ENCODE assay signal across 7 mouse cellular contexts in the genomic region with DNA sequence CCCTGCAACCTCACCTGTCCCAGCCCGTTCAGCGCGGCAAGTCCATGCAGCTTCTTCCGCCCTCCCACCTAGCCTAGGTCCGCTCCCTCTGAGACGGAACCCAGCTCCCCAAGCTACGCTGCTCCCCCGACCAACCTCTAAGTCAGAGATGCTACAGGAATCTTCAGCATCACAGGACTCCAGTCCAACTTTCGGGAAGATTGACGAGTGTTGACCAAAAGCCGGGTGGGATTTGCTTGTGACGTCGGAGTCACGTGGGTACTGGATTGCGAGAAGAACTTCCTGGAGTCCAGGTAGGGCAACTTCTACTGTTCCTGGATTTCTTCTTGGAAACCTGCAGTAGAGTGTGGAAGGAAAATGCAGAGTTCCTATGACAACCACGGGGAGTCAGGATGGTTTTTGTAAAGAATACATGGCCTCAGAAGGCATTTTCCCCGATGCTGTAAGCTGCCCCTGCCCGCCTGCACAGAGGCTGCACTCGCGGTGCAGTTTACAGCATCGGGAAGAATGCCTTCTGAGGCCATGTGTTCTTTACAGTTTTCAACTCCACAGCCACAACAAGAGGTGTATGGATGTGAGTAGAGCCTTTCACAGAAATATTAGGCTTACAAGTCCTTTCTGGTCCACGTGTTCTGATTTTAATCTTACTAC. TPM values are rescaled to one million over a fixed set of nuclear protein-coding genes. Genes with fewer than 3 reads are reported as not detected.
DNase-seq lines count a peak whose midpoint lies in the region; ATAC-seq lines count a peak whose summit lies in the region.

A gene (minus strand): TSS at position 212 of the 651 bp plus-strand sequence.

- ATAC-seq in intestine, embryonic 15.5 days, result peak; percentile 96

- H3K9me3 ChIP-seq in intestine, embryonic 15.5 days, result no peaks in the 10 kb centered on the region

- H3K36me3 ChIP-seq in intestine, embryonic 15.5 days, result no peaks in the 10 kb centered on the region

- WGBS in intestine, embryonic 15.5 days, result 3% methylated on average over 22 of the region's 22 CpGs

- no peak within 1 kb of the TSS for H3K27ac ChIP-seq in intestine, embryonic 15.5 days

- H3K4me2 ChIP-seq in intestine, embryonic 15.5 days (replicated peaks), result peak within 1 kb of the TSS; percentile 80

- intact Hi-C loops in left cerebral cortex, postnatal 4 days (cut with DNase I), result no loop called here

- H3K4me3 ChIP-seq in intestine, embryonic 15.5 days (replicated peaks), result peak within 1 kb of the TSS; percentile 52

- peak; percentile 87 for DNase-seq in R1 (ENCODE audit: low read depth, low spot score)
- DNase-seq in cerebellum, adult 18-20 months, result peak; percentile 50 to 55
- peak; percentile 73 for DNase-seq in forelimb bud, embryonic 11.5 days (ENCODE audit: low read depth, low spot score)
- DNase-seq in left cerebral cortex, postnatal 4 days, result peak; percentile 12
- DNase-seq in mesoderm, embryonic 11.5 days (ENCODE audit: low read depth, low spot score), result peak; percentile 78
- peak; percentile 10 to 45 for DNase-seq in right cerebral cortex, postnatal 36 days (ENCODE audit: low spot score in 2 of 2)

- H3K4me1 ChIP-seq in intestine, embryonic 15.5 days (replicated peaks), result no peaks in the 10 kb centered on the region

- peak within 1 kb of the TSS; percentile 48 for H3K9ac ChIP-seq in intestine, embryonic 15.5 days

- H3K27me3 ChIP-seq in intestine, embryonic 15.5 days (replicated peaks), result no peaks in the 10 kb centered on the region

RNA-seq across cellular contexts. Expression of the gene that starts here (rescaled TPM):
- 1.6 and 3.0 TPM in 2 replicates for polyA plus RNA-seq in intestine, embryonic 15.5 days (2015; fragmentation: Nextera tagmentation; extraction: Ambion mirVana)
- total RNA-seq in left cerebral cortex, postnatal 4 days (2021), result 1 to 10 TPM; 1.7 to 2.8 TPM

Comparison
In these comparisons a context has a peak if more than half of its experiments do, and no peak if none do; other contexts are left out.
1. DNase-seq: peak in every context shown above with its lines; median percentile 87 in R1; 78 in mesoderm, embryonic 11.5 days; 73 in forelimb bud, embryonic 11.5 days; 52 in cerebellum, adult 18-20 months; 28 in right cerebral cortex, postnatal 36 days; 12 in left cerebral cortex, postnatal 4 days.